Mouse (Mus musculus): ENCODE measurements around the gene Tspan18. TPM values are rescaled to one million over a fixed set of nuclear protein-coding genes. Genes with fewer than 3 reads are reported as not detected.

Gene Tspan18
- polyA plus RNA-seq, 2 experiments = 2.2 to 2.3 TPM

GRCm38 (mm10) chr2:93177668-93178312 lies 156.5 kb downstream of the Tspan18 start:
- H3K27me3 ChIP-seq (ENCODE audit: control insufficient read depth, insufficient read depth, low read length) = peaks cover 27% of the 10 kb centered on the region
- WGBS (ENCODE audit: insufficient replicate concordance) = 75% methylated on average over 20 of the region's 20 CpGs
- no peak for TF ChIP-seq EP300 (IDR thresholded peaks at IDR 0.05; ENCODE audit: low read depth)
- TF ChIP-seq CTCF (IDR thresholded peaks at IDR 0.05; ENCODE audit: low read depth) = no peak

GRCm38 (mm10) chr2:93176871-93177667 lies 157.2 kb downstream of the Tspan18 start:
- Histone ChIP-seq H3K4me3 (ENCODE audit: insufficient read depth in 1 of 2, low read depth in 2 of 2, low read length in 2 of 2) (no peak overlapping the region), H3K4me2 (ENCODE audit: low read depth) (no peak overlapping the region), H3K36me3 (replicated peaks; ENCODE audit: control insufficient read depth, insufficient read depth, low read depth) (no peaks in the 10 kb centered on the region), H3K27me3 (ENCODE audit: control insufficient read depth, insufficient read depth, low read length) (peaks cover 27% of the 10 kb centered on the region), H3K9me3 (ENCODE audit: control insufficient read depth, low read length) (no peaks in the 10 kb centered on the region), H3K27ac (no peak overlapping the region), H3K4me1 (replicated peaks; ENCODE audit: control insufficient read depth in 2 of 2, insufficient read depth in 2 of 2, low read length in 1 of 2) (0 out of 4 replicates have a peak, but pooled peaks cover 0 to 4% of the 10 kb centered on the region in 2 experiments), H3K9ac (replicated peaks) (no peak overlapping the region)
- ATAC-seq (ENCODE audit: insufficient read depth) = no peak
- 7% methylated on average over 17 of the region's 17 CpGs for WGBS (ENCODE audit: insufficient replicate concordance)
- no peak for TF ChIP-seq CTCF (IDR thresholded peaks at IDR 0.05; ENCODE audit: low read depth)
- no peak for TF ChIP-seq EP300 (IDR thresholded peaks at IDR 0.05; ENCODE audit: low read depth)
- no peak for DNase-seq (ENCODE audit: low read depth in 3 of 3, low spot score in 3 of 3)

More at GRCm38 (mm10) chr2:93177668-93178312, 156.5 kb downstream of the Tspan18 start:
- H3K4me2 ChIP-seq (ENCODE audit: low read depth) = no peak overlapping the region
- no peaks in the 10 kb centered on the region for H3K9me3 ChIP-seq (ENCODE audit: control insufficient read depth, low read length)
- H3K4me3 ChIP-seq (ENCODE audit: insufficient read depth in 1 of 2, low read depth in 2 of 2, low read length in 2 of 2) = no peak overlapping the region
- 0 out of 4 replicates have a peak, but pooled peaks cover 0 to 4% of the 10 kb centered on the region in 2 experiments for H3K4me1 ChIP-seq (replicated peaks; ENCODE audit: control insufficient read depth in 2 of 2, insufficient read depth in 2 of 2, low read length in 1 of 2)
- H3K27ac ChIP-seq = no peak overlapping the region
- no peak for DNase-seq (ENCODE audit: low read depth in 3 of 3, low spot score in 3 of 3)
- no peak overlapping the region for H3K9ac ChIP-seq (replicated peaks)
- H3K36me3 ChIP-seq (replicated peaks; ENCODE audit: control insufficient read depth, insufficient read depth, low read depth) = no peaks in the 10 kb centered on the region
- no peak for ATAC-seq (ENCODE audit: insufficient read depth)

- TF ChIP-seq EP300 (IDR thresholded peaks at IDR 0.05; ENCODE audit: low read depth) (no peak), CTCF (IDR thresholded peaks at IDR 0.05; ENCODE audit: low read depth) (no peak)
- H3K9ac ChIP-seq (replicated peaks) = no peak overlapping the region
- ATAC-seq (ENCODE audit: insufficient read depth) = no peak
- H3K4me3 ChIP-seq (ENCODE audit: insufficient read depth in 1 of 2, low read depth in 2 of 2, low read length in 2 of 2) = no peak overlapping the region
- no peak for DNase-seq (ENCODE audit: low read depth in 3 of 3, low spot score in 3 of 3)
- no peaks in the 10 kb centered on the region for H3K9me3 ChIP-seq (ENCODE audit: control insufficient read depth, low read length)
- H3K36me3 ChIP-seq (replicated peaks; ENCODE audit: control insufficient read depth, insufficient read depth, low read depth) = no peaks in the 10 kb centered on the region
- no peak overlapping the region for H3K4me2 ChIP-seq (ENCODE audit: low read depth)
- no peak overlapping the region for H3K27ac ChIP-seq
- WGBS (ENCODE audit: insufficient replicate concordance) = 28% methylated on average over 4 of the region's 4 CpGs
- H3K27me3 ChIP-seq (ENCODE audit: control insufficient read depth, insufficient read depth, low read length) = peaks cover 26% of the 10 kb centered on the region
- 0 out of 4 replicates have a peak, but pooled peaks cover 0 to 4% of the 10 kb centered on the region in 2 experiments for H3K4me1 ChIP-seq (replicated peaks; ENCODE audit: control insufficient read depth in 2 of 2, insufficient read depth in 2 of 2, low read length in 1 of 2)
Measured at GRCm38 (mm10) chr2:93176193-93176798, 158.0 kb downstream of the Tspan18 start.

- no peak for ATAC-seq (ENCODE audit: insufficient read depth)
- TF ChIP-seq EP300 (IDR thresholded peaks at IDR 0.05; ENCODE audit: low read depth) (no peak), CTCF (IDR thresholded peaks at IDR 0.05; ENCODE audit: low read depth) (no peak)
- H3K36me3 ChIP-seq (replicated peaks; ENCODE audit: control insufficient read depth, insufficient read depth, low read depth) = no peaks in the 10 kb centered on the region
- H3K4me3 ChIP-seq (ENCODE audit: insufficient read depth in 1 of 2, low read depth in 2 of 2, low read length in 2 of 2) = no peak overlapping the region
- 57% methylated on average over 2 of the region's 2 CpGs for WGBS (ENCODE audit: insufficient replicate concordance)
- H3K9ac ChIP-seq (replicated peaks) = no peak overlapping the region
- no peak overlapping the region for H3K4me2 ChIP-seq (ENCODE audit: low read depth)
- no peak for DNase-seq (ENCODE audit: low read depth in 3 of 3, low spot score in 3 of 3)
- H3K27ac ChIP-seq = no peak overlapping the region
- 0 out of 4 replicates have a peak, but pooled peaks cover 0 to 4% of the 10 kb centered on the region in 2 experiments for H3K4me1 ChIP-seq (replicated peaks; ENCODE audit: control insufficient read depth in 2 of 2, insufficient read depth in 2 of 2, low read length in 1 of 2)
- H3K9me3 ChIP-seq (ENCODE audit: control insufficient read depth, low read length) = no peaks in the 10 kb centered on the region
- peaks cover 23% of the 10 kb centered on the region for H3K27me3 ChIP-seq (ENCODE audit: control insufficient read depth, insufficient read depth, low read length)
Measured at GRCm38 (mm10) chr2:93175721-93176120, 158.6 kb downstream of the Tspan18 start.

- DNase-seq (ENCODE audit: low read depth in 3 of 3, low spot score in 3 of 3) = no peak
- no peaks in the 10 kb centered on the region for H3K9me3 ChIP-seq (ENCODE audit: control insufficient read depth, low read length)
- no peak for ATAC-seq (ENCODE audit: insufficient read depth)
- peaks cover 19% of the 10 kb centered on the region for H3K27me3 ChIP-seq (ENCODE audit: control insufficient read depth, insufficient read depth, low read length)
- H3K4me3 ChIP-seq (ENCODE audit: insufficient read depth in 1 of 2, low read depth in 2 of 2, low read length in 2 of 2) = no peak overlapping the region
- no peaks in the 10 kb centered on the region for H3K36me3 ChIP-seq (replicated peaks; ENCODE audit: control insufficient read depth, insufficient read depth, low read depth)
- 0 out of 4 replicates have a peak, but pooled peaks cover 0 to 4% of the 10 kb centered on the region in 2 experiments for H3K4me1 ChIP-seq (replicated peaks; ENCODE audit: control insufficient read depth in 2 of 2, insufficient read depth in 2 of 2, low read length in 1 of 2)
- 29% methylated on average over 5 of the region's 5 CpGs for WGBS (ENCODE audit: insufficient replicate concordance)
- H3K4me2 ChIP-seq (ENCODE audit: low read depth) = no peak overlapping the region
- H3K27ac ChIP-seq = no peak overlapping the region
- TF ChIP-seq EP300 (IDR thresholded peaks at IDR 0.05; ENCODE audit: low read depth) = no peak
- no peak for TF ChIP-seq CTCF (IDR thresholded peaks at IDR 0.05; ENCODE audit: low read depth)
- no peak overlapping the region for H3K9ac ChIP-seq (replicated peaks)
Measured at GRCm38 (mm10) chr2:93175278-93175677, 159.0 kb downstream of the Tspan18 start.

Data from liver, embryonic 14.5 days (tissue).